Mouse (Mus musculus) ES-Bruce4 (cell line): ENCODE results near the gene Cilp2.

Experiments used
- CTCF ChIP-seq: IDR thresholded peaks from one replicate; pipeline ENCODE4 v1.8.1; 2011; ENCODE audit warnings: low read depth, low read length
- EP300 ChIP-seq: IDR thresholded peaks from 2 replicates; pipeline ENCODE4 v1.6.1; 2011; ENCODE audit warnings: low read depth, low read length; ENCODE audit not compliant: insufficient read depth
- POLR2A ChIP-seq: IDR thresholded peaks from one replicate; pipeline ENCODE4 v1.8.1; 2011; ENCODE audit warnings: low read length; ENCODE audit not compliant: insufficient read depth

- TF ChIP-seq POLR2A (no peak), CTCF (no peak), EP300 (no peak)
Measured at GRCm38 (mm10) chr8:69867696-69868326, 19.7 kb downstream of the Cilp2 start.
